In the genomic region with DNA sequence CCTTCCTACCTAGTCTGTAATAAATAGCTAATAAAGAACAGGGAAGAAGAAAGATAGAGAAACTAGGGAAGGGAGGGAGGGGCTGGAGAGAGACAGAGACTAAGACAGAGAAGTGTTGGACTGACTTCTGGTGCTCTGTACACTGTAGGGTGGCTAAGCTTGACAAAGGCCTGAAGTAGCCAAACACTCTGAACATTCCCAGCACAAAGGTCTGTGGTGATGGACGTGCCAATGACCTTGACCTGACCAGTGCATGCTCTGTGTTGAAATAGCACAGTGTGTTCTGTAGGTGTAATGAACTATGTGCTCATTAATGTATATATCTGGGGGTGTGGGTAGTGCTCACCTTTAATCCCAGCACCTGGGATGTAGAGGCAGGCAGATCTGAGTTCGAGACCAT, we compare ENCODE assay signal across 23 mouse cellular contexts.
DNase-seq lines count a peak whose midpoint lies in the region; ATAC-seq and TF ChIP-seq lines count a peak whose summit lies in the region.
"Had no signal": no experiment of that assay in that cellular context is flagged by ENCODE, and none has a peak within 500 bp of the region (broad histone marks: within the 10 kb centered on the region; RNA-seq: fewer than 3 reads in every experiment).

No protein-coding gene starts in this region.

- no peaks in the 10 kb centered on the region for H3K4me1 ChIP-seq in heart, adult 2 months (ENCODE audit: control insufficient read depth, insufficient read depth, low read length)
- H3K4me1 ChIP-seq in liver, embryonic 15.5 days (replicated peaks) = no peaks in the 10 kb centered on the region
- H3K4me1 ChIP-seq in liver, postnatal 0 days (ENCODE audit: insufficient read depth) = no peaks in the 10 kb centered on the region
- H3K4me1 ChIP-seq: embryonic facial prominence, embryonic 12.5 days; forebrain, embryonic 13.5 days; forebrain, embryonic 15.5 days had no signal

- H3K4me2 ChIP-seq in liver, embryonic 15.5 days = no peak overlapping the region
- H3K4me2 ChIP-seq in liver, postnatal 0 days (ENCODE audit: low read depth, low read length) = no peak overlapping the region
- H3K4me2 ChIP-seq: embryonic facial prominence, embryonic 12.5 days; forebrain, embryonic 13.5 days; forebrain, embryonic 15.5 days had no signal

- no peaks in the 10 kb centered on the region for H3K79me2 ChIP-seq in heart, adult 2 months (replicated peaks; ENCODE audit: control insufficient read depth, insufficient read depth, low read length)

- no peak overlapping the region for H3K9ac ChIP-seq in heart, adult 2 months (ENCODE audit: low read depth, low read length)
- no peak overlapping the region for H3K9ac ChIP-seq in liver, embryonic 15.5 days
- no peak overlapping the region for H3K9ac ChIP-seq in liver, postnatal 0 days (replicated peaks)
- H3K9ac ChIP-seq: embryonic facial prominence, embryonic 12.5 days; forebrain, embryonic 13.5 days; forebrain, embryonic 15.5 days had no signal

- no peak for TF ChIP-seq POLR2A in heart, adult 2 months (IDR thresholded peaks at IDR 0.05; ENCODE audit: insufficient read depth, low read depth, low read length)

- no peak for TF ChIP-seq CTCF in heart, adult 2 months (IDR thresholded peaks at IDR 0.05)
- TF ChIP-seq CTCF in liver, postnatal 0 days (IDR thresholded peaks at IDR 0.05; ENCODE audit: low read depth) = no peak

- WGBS in heart, adult 2 months = 67% methylated on average over 2 of the region's 2 CpGs
- 51% methylated on average over 2 of the region's 2 CpGs for WGBS in liver, embryonic 15.5 days (ENCODE audit: insufficient replicate concordance)
- WGBS in liver, postnatal 0 days (ENCODE audit: insufficient replicate concordance) = 54% methylated on average over 2 of the region's 2 CpGs

- ATAC-seq in liver, embryonic 15.5 days (ENCODE audit: insufficient read depth) = peak; percentile 40; the same call in 1 of the 2 replicates
- ATAC-seq in liver, postnatal 0 days = peak; percentile 55
- ATAC-seq: activated CD4-positive, CD25-positive, alpha-beta regulatory T cell, adult 4 months; CD4-positive, CD25-positive, alpha-beta regulatory T cell, adult 4 months; forebrain, embryonic 13.5 days; forebrain, embryonic 15.5 days; Patski had no signal

- DNase-seq in heart, adult 11 months = peak; percentile 30
- DNase-seq in heart, adult 2 months = no peak
- no peak for DNase-seq in liver
- no peak for DNase-seq in liver, postnatal 0 days
- DNase-seq: adrenal gland, adult 8-10 months; adrenal gland, postnatal 14 days; adrenal gland, postnatal 36 days; B cell, adult 2 months; cerebellum, adult 11-12 months; cerebellum, adult 2 months; cerebellum, adult 9-10 months; cerebellum, postnatal 10 days; cerebellum, postnatal 25 days had no signal

- intact Hi-C loops in heart, adult 2 months (cut with DNase I) = no loop called here

- H3K27ac ChIP-seq in heart, adult 2 months = no peak overlapping the region
- H3K27ac ChIP-seq in liver, embryonic 15.5 days (replicated peaks) = no peak overlapping the region
- no peak overlapping the region for H3K27ac ChIP-seq in liver, postnatal 0 days (ENCODE audit: low read depth)
- H3K27ac ChIP-seq: embryonic facial prominence, embryonic 10.5 days; embryonic facial prominence, embryonic 12.5 days; forebrain, embryonic 13.5 days; forebrain, embryonic 15.5 days had no signal

- H3K36me3 ChIP-seq in heart, adult 2 months (ENCODE audit: control insufficient read depth, insufficient read depth, low read length) = no peaks in the 10 kb centered on the region
- no peaks in the 10 kb centered on the region for H3K36me3 ChIP-seq in liver, embryonic 15.5 days (replicated peaks)
- H3K36me3 ChIP-seq in liver, postnatal 0 days (replicated peaks; ENCODE audit: insufficient read depth, low read length) = no peaks in the 10 kb centered on the region
- H3K36me3 ChIP-seq: embryonic facial prominence, embryonic 10.5 days; embryonic facial prominence, embryonic 12.5 days; forebrain, embryonic 15.5 days; G1E had no signal

- TF ChIP-seq EP300 in heart, adult 2 months (IDR thresholded peaks at IDR 0.05; ENCODE audit: insufficient read depth, low read depth, low read length) = no peak
- TF ChIP-seq EP300 in liver, postnatal 0 days (IDR thresholded peaks at IDR 0.05; ENCODE audit: low read depth) = no peak

- no peaks in the 10 kb centered on the region for H3K27me3 ChIP-seq in heart, adult 2 months (ENCODE audit: control insufficient read depth, insufficient read depth, low read length)
- no peaks in the 10 kb centered on the region for H3K27me3 ChIP-seq in liver, embryonic 15.5 days
- no peaks in the 10 kb centered on the region for H3K27me3 ChIP-seq in liver, postnatal 0 days (ENCODE audit: insufficient read depth, low read length)
- H3K27me3 ChIP-seq: CH12.LX; embryonic facial prominence, embryonic 12.5 days; forebrain, embryonic 13.5 days; forebrain, embryonic 15.5 days; Patski had no signal

- no peak overlapping the region for H3K4me3 ChIP-seq in heart, adult 2 months
- H3K4me3 ChIP-seq in liver, embryonic 15.5 days (replicated peaks) = no peak overlapping the region
- no peak overlapping the region for H3K4me3 ChIP-seq in liver, postnatal 0 days (ENCODE audit: low read depth, low read length)
- H3K4me3 ChIP-seq: embryonic facial prominence, embryonic 10.5 days; embryonic facial prominence, embryonic 12.5 days; forebrain, embryonic 13.5 days; forebrain, embryonic 15.5 days had no signal

- H3K9me3 ChIP-seq in liver, embryonic 15.5 days (replicated peaks) = no peaks in the 10 kb centered on the region
- H3K9me3 ChIP-seq in liver, postnatal 0 days (ENCODE audit: low read length) = 0 out of 2 replicates have a peak, but pooled peaks cover 3% of the 10 kb centered on the region
- H3K9me3 ChIP-seq: embryonic facial prominence, embryonic 10.5 days; embryonic facial prominence, embryonic 12.5 days; forebrain, embryonic 13.5 days; forebrain, embryonic 15.5 days had no signal
